Mouse (Mus musculus) myocyte (in vitro differentiated cells): ENCODE measurements around the gene Kremen1.

Source experiments
- CEBPB ChIP-seq: IDR thresholded peaks from 2 replicates; pipeline ENCODE4 v1.6.1; 2011; ENCODE audit warnings: mild to moderate bottlenecking, moderate library complexity; ENCODE audit not compliant: poor library complexity, insufficient read depth, severe bottlenecking
- MAX ChIP-seq: IDR thresholded peaks from one replicate; pipeline ENCODE4 v1.6.1; 2011; ENCODE audit warnings: low read depth, mild to moderate bottlenecking, control low read depth
- MYOD1 ChIP-seq, 3 experiments: IDR thresholded peaks; one replicate each; pipeline ENCODE4 v1.6.1; 2011; ENCODE audit warnings: control low read depth in 2 of 3, low read depth in 2 of 3, mild to moderate bottlenecking in 2 of 3, moderate library complexity in 1 of 3; ENCODE audit not compliant: insufficient read length in 2 of 3, control insufficient read depth in 1 of 3
- POLR2A ChIP-seq: IDR thresholded peaks from one replicate; pipeline ENCODE4 v1.6.1; 2011; ENCODE audit warnings: low read depth, mild to moderate bottlenecking, control low read depth, moderate library complexity; ENCODE audit not compliant: insufficient read length
- POLR2AphosphoS2 ChIP-seq: IDR thresholded peaks from one replicate; pipeline ENCODE4 v1.6.1; 2011; ENCODE audit warnings: low read depth, control low read depth; ENCODE audit not compliant: insufficient read length
- REST ChIP-seq: IDR thresholded peaks from one replicate; pipeline ENCODE4 v1.6.1; 2011; ENCODE audit warnings: mild to moderate bottlenecking, control low read depth, moderate library complexity; ENCODE audit not compliant: insufficient read depth, insufficient read length
- TCF12 ChIP-seq: IDR thresholded peaks from one replicate; pipeline ENCODE4 v1.6.1; 2011; ENCODE audit warnings: mild to moderate bottlenecking, control low read depth; ENCODE audit not compliant: poor library complexity, insufficient read depth, severe bottlenecking
- USF1 ChIP-seq: IDR thresholded peaks from one replicate; pipeline ENCODE4 v1.6.1; 2011; ENCODE audit warnings: low read depth, mild to moderate bottlenecking, control low read depth, moderate library complexity

GRCm38 (mm10) chr11:5158056-5158455 is 103.3 kb downstream of the Kremen1 start:
- no peak for TF ChIP-seq MYOD1 (IDR thresholded peaks at IDR 0.05; ENCODE audit: control insufficient read depth in 1 of 3, insufficient read length in 2 of 3, low read depth in 2 of 3)
- TF ChIP-seq MAX: no peak
- TF ChIP-seq CEBPB: no peak
- TF ChIP-seq TCF12: no peak
- TF ChIP-seq REST: no peak
- no peak for TF ChIP-seq POLR2AphosphoS2
- TF ChIP-seq POLR2A: no peak
- TF ChIP-seq USF1: no peak
